Mouse (Mus musculus): Measurements from ENCODE around the gene Wdr4. TPM values are rescaled to one million over a fixed set of nuclear protein-coding genes. Genes with fewer than 3 reads are reported as not detected.
"Not testable (repeated sequence)": the region's sequence is repeated elsewhere in the genome, so short reads cannot be mapped to it uniquely, and the experiment has no call there.

Gene Wdr4
- total RNA-seq, 2 experiments from 2014 or later, result 2.8 to 7.3 TPM

GRCm38 (mm10) chr17:31535871-31536629 lies 16.3 kb upstream of the Wdr4 start:
- ATAC-seq (ENCODE audit: poor library complexity, severe bottlenecking), result no peak

- no peak for ATAC-seq (ENCODE audit: poor library complexity, severe bottlenecking)
Measured at GRCm38 (mm10) chr17:31535358-31535757, 15.6 kb upstream of the Wdr4 start.

GRCm38 (mm10) chr17:31532331-31532730 lies 12.6 kb upstream of the Wdr4 start:
- ATAC-seq (ENCODE audit: poor library complexity, severe bottlenecking), result not testable (repeated sequence)

- ATAC-seq (ENCODE audit: poor library complexity, severe bottlenecking), result no peak
Measured at GRCm38 (mm10) chr17:31531441-31532158, 11.8 kb upstream of the Wdr4 start.

GRCm38 (mm10) chr17:31529314-31529713 lies 9.5 kb upstream of the Wdr4 start:
- 0 out of 2 replicates have a peak, but pooled peaks have one; percentile 52 for ATAC-seq (ENCODE audit: poor library complexity, severe bottlenecking)

- no peak for ATAC-seq (ENCODE audit: poor library complexity, severe bottlenecking)
Measured at GRCm38 (mm10) chr17:31525816-31526215, 6.0 kb upstream of the Wdr4 start.

GRCm38 (mm10) chr17:31525114-31525513 lies 5.3 kb upstream of the Wdr4 start:
- ATAC-seq (ENCODE audit: poor library complexity, severe bottlenecking), result no peak

- no peak for ATAC-seq (ENCODE audit: poor library complexity, severe bottlenecking)
Measured at GRCm38 (mm10) chr17:31521948-31522347, 2.2 kb upstream of the Wdr4 start.

GRCm38 (mm10) chr17:31520895-31521294 lies 1.1 kb upstream of the Wdr4 start:
- no peak for ATAC-seq (ENCODE audit: poor library complexity, severe bottlenecking)

GRCm38 (mm10) chr17:31519344-31519945 lies 335 bp downstream of the Wdr4 start:
- peak; percentile 47 for ATAC-seq (ENCODE audit: poor library complexity, severe bottlenecking)

- ATAC-seq (ENCODE audit: poor library complexity, severe bottlenecking), result no peak
Measured at GRCm38 (mm10) chr17:31514696-31515095, 5.1 kb downstream of the Wdr4 start.

GRCm38 (mm10) chr17:31512593-31512992 lies 7.2 kb downstream of the Wdr4 start:
- ATAC-seq (ENCODE audit: poor library complexity, severe bottlenecking), result 0 out of 2 replicates have a peak, but pooled peaks have one; percentile 11

GRCm38 (mm10) chr17:31511792-31512495 lies 7.8 kb downstream of the Wdr4 start:
- ATAC-seq (ENCODE audit: poor library complexity, severe bottlenecking), result peak; percentile 99

- ATAC-seq (ENCODE audit: poor library complexity, severe bottlenecking), result no peak
Measured at GRCm38 (mm10) chr17:31510944-31511343, 8.8 kb downstream of the Wdr4 start.

- ATAC-seq (ENCODE audit: poor library complexity, severe bottlenecking), result no peak
Measured at GRCm38 (mm10) chr17:31506282-31506681, 13.5 kb downstream of the Wdr4 start.

GRCm38 (mm10) chr17:31505013-31505412 lies 14.8 kb downstream of the Wdr4 start:
- ATAC-seq (ENCODE audit: poor library complexity, severe bottlenecking), result no peak

GRCm38 (mm10) chr17:31503936-31504335 lies 15.8 kb downstream of the Wdr4 start:
- no peak for ATAC-seq (ENCODE audit: poor library complexity, severe bottlenecking)

GRCm38 (mm10) chr17:31503337-31503736 lies 16.4 kb downstream of the Wdr4 start:
- ATAC-seq (ENCODE audit: poor library complexity, severe bottlenecking), result no peak

- ATAC-seq (ENCODE audit: poor library complexity, severe bottlenecking), result no peak
Measured at GRCm38 (mm10) chr17:31502261-31502927, 17.4 kb downstream of the Wdr4 start.

- ATAC-seq (ENCODE audit: poor library complexity, severe bottlenecking), result no peak
Measured at GRCm38 (mm10) chr17:31500908-31501307, 18.9 kb downstream of the Wdr4 start.

Measured in megakaryocyte, adult 5-6 weeks (primary cell).